Mouse (Mus musculus) C2C12 (cell line): ENCODE data around the gene Bcl10. TPM values are rescaled to one million over a fixed set of nuclear protein-coding genes. Genes with fewer than 3 reads are reported as not detected.

ENCODE experiments used
- H3K27me3 ChIP-seq: one replicate; pipeline ENCODE4 v1.6.1; 2011; ENCODE audit not compliant: control insufficient read depth, insufficient read depth, insufficient read length
- H3K36me3 ChIP-seq: one replicate; pipeline ENCODE4 v1.6.1; 2011; ENCODE audit not compliant: control insufficient read depth, insufficient read depth
- H3K4me3 ChIP-seq: one replicate; pipeline ENCODE4 v1.5.1; 2011; ENCODE audit warnings: mild to moderate bottlenecking, control low read depth; ENCODE audit not compliant: poor library complexity, insufficient read depth, severe bottlenecking
- H3K79me2 ChIP-seq: one replicate; pipeline ENCODE4 v1.6.1; 2011; ENCODE audit not compliant: control insufficient read depth, insufficient read depth
- H3K79me3 ChIP-seq: one replicate; pipeline ENCODE4 v1.6.1; 2011; ENCODE audit warnings: low read depth, control low read depth
- H3ac ChIP-seq: one replicate; pipeline ENCODE3; 2011; ENCODE audit warnings: low read depth; ENCODE audit not compliant: control insufficient read depth, insufficient read length
- CEBPB ChIP-seq: IDR thresholded peaks from one replicate; pipeline ENCODE4 v1.6.1; 2011; ENCODE audit warnings: low read depth, mild to moderate bottlenecking, control low read depth, moderate library complexity
- CTCF ChIP-seq: IDR thresholded peaks from one replicate; pipeline ENCODE4 v1.5.1; 2011; ENCODE audit not compliant: control insufficient read depth, insufficient read depth, insufficient read length
- FOSL1 ChIP-seq: IDR thresholded peaks from one replicate; pipeline ENCODE4 v1.8.0; 2011; ENCODE audit warnings: mild to moderate bottlenecking, low read length; ENCODE audit not compliant: poor library complexity, insufficient read depth, severe bottlenecking
- MAX ChIP-seq: IDR thresholded peaks from one replicate; pipeline ENCODE4 v1.6.1; 2011; ENCODE audit warnings: mild to moderate bottlenecking, control low read depth
- MYOD1 ChIP-seq: IDR thresholded peaks from one replicate; pipeline ENCODE4 v1.6.1; 2011; ENCODE audit warnings: low read depth; ENCODE audit not compliant: control insufficient read depth, insufficient read length
- MYOG ChIP-seq: IDR thresholded peaks from one replicate; pipeline ENCODE4 v1.6.1; 2011; ENCODE audit not compliant: control insufficient read depth, insufficient read length; ENCODE audit errors: extremely low read depth
- USF1 ChIP-seq: IDR thresholded peaks from one replicate; pipeline ENCODE4 v1.6.1; 2011; ENCODE audit warnings: low read depth, mild to moderate bottlenecking, control low read depth, moderate library complexity
- polyA plus RNA-seq: library from polyadenylated mRNA; unstranded; fragments of >200 nt; fragmentation: generic; extraction: Trizol; gene quantifications from one replicate; pipeline ENCODE4 v1.2.1, GENCODE M21; 2012; ENCODE audit warnings: missing spikeins

Bcl10 gene
- polyA plus RNA-seq, 1 experiment = 28.8 TPM

DNA sequence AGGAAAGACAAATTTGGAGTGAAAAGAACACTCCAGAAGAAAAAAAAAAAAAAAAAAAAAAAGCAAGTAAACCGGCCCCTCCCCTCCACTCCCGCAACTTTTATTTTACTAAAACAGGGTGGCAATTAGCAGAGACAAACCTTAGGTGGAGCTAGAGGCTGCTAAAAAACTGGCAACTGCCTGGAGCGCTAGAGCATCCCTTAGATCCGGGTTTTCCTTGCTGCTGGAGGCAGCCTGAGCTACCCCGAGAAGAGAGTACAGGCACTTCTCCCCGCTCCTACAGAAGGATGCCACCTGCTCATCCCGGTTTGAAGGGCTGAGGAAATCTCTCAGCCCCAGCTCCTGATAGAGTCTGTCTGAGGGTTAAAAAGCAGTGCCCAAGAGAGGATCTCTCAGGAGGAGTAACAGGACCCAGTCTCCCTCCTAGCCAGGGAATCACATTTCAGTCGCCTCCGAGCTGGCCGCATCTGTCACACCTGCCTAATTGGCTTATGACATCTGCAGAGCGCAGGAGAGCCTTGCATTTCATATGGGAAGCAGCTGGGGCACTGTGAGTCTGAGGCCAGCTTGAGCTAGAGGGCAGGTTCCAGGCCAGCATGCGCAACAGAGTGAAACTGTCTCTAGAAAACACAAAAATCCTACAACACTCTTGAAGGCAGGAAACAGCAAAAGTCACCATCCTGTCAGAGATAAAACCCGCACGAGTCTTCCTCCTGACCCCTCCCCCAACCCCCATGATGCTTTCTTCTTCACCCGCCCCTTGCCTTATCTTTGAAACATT is 27.6 kb downstream of the Bcl10 start:
- Histone ChIP-seq H3K4me3 (no peak overlapping the region), H3K36me3 (peaks cover 3% of the 10 kb centered on the region), H3K27me3 (no peaks in the 10 kb centered on the region), H3K79me2 (no peaks in the 10 kb centered on the region), H3ac (no peak overlapping the region), H3K79me3 (no peaks in the 10 kb centered on the region)
- no peak for TF ChIP-seq MYOG
- TF ChIP-seq MYOD1 = peak; percentile 41

DNA sequence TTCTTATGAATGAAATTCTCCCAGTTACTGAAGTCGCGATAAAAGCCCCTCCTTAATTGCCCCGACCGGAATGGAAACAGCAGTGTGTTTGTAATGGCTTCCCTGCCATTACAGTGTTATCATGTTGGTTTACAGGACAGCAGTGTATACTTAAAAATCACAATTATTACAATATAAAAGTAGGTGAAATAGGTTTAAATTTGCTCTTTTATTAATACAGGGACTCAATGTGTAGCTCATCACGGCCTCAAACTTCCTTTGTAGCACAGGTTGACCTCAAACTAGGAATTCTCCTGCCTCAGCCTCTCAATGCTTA is 28.2 kb downstream of the Bcl10 start:
- no peaks in the 10 kb centered on the region for H3K27me3 ChIP-seq
- no peak overlapping the region for H3K4me3 ChIP-seq
- no peak overlapping the region for H3ac ChIP-seq
- TF ChIP-seq FOSL1 (no peak), MYOG (no peak), CTCF (no peak), CEBPB (no peak), MYOD1 (no peak), USF1 (no peak), MAX (no peak)
- H3K79me3 ChIP-seq = no peaks in the 10 kb centered on the region
- no peaks in the 10 kb centered on the region for H3K79me2 ChIP-seq
- no peaks in the 10 kb centered on the region for H3K36me3 ChIP-seq

DNA sequence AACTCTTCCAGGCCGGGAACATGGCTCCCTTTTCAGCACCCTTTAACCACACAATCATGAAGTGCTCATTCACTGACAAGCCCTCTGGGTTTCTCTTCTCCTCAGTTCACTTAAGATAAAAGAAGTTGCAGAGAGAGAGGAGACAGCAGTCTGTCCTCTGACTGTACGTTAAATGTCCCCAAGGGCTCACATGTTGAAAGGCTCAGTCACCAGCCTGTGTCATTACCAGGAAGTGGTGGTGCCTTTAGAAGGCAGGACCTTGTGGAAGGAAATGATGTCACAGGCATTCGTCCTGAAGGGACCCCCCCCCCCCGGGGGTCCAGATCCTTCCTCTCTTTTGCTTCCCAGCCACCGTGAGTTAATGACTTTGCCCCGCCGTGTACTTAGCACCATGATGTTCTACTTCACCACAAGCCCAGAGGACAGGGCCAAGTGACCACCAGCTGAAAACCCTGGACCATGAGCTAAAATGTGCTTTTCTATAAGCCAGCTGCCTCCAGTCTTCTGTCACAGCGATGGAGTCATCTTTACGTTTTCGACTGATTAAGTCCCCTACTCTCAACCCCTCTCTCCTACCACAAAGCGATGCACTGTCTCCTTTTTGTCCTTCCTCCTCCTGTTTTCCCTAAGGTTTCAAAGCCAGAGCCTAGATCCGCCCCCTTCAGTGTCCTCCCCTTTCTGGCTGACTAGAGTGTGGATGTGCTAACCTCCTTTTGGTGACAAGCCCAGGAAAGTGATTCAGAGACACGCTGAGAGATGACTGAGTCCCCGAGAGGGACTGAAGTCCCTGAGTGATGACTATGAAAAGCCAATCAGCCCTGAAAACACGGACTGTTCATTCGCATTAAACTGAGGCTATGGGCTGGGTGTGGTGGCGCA is 28.9 kb downstream of the Bcl10 start:
- Histone ChIP-seq H3K79me3 (no peaks in the 10 kb centered on the region), H3K36me3 (no peaks in the 10 kb centered on the region), H3ac (no peak overlapping the region), H3K27me3 (no peaks in the 10 kb centered on the region), H3K79me2 (no peaks in the 10 kb centered on the region), H3K4me3 (no peak overlapping the region)
- TF ChIP-seq MYOG = no peak
- no peak for TF ChIP-seq CTCF
- no peak for TF ChIP-seq MAX
- no peak for TF ChIP-seq FOSL1
- no peak for TF ChIP-seq MYOD1
- no peak for TF ChIP-seq USF1

DNA sequence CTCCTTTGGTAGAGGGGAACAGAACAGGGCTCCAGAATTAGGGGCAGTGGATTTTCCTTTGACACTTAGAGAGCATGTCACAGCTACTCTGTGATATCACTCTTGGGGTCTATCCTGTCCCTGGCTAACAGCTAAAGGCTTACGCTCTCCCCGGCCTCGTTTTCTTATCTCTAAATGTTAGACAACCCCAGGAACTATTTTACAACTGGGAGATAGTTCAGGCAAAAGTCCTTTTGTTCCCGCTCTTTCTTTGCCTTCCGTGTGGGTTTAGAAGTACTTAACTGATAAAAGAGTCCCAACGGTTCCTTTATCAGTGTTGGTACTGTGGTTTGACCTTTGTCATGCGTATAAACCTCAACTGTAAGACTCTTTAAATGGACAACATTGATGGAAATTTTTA is 30.3 kb downstream of the Bcl10 start:
- Histone ChIP-seq H3K79me2 (no peaks in the 10 kb centered on the region), H3K36me3 (no peaks in the 10 kb centered on the region), H3K4me3 (no peak overlapping the region), H3K27me3 (no peaks in the 10 kb centered on the region), H3ac (no peak overlapping the region), H3K79me3 (no peaks in the 10 kb centered on the region)
- TF ChIP-seq CEBPB (no peak), MYOD1 (no peak), MAX (no peak), USF1 (no peak), MYOG (no peak)

DNA sequence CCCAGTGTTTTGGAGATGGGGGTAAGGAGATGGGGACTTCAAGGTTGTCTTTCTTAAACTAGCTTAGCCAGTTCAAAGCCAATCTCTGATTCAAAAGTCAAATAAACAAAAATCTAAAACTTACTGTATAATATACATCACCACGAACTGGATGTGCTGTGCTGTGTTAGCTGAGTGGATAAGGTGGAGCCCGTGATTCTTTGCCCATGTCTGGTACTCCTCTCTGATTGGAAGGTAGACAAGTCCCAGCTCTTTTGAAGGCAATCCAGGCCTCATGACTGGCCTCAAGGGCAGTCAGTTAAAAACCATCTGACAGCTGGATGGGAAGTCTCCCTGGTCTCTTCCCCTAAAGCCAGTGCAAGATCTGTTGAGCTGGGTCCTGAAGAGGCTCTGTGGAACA is 30.8 kb downstream of the Bcl10 start:
- no peaks in the 10 kb centered on the region for H3K79me2 ChIP-seq
- H3K79me3 ChIP-seq = no peaks in the 10 kb centered on the region
- H3K36me3 ChIP-seq = no peaks in the 10 kb centered on the region
- no peaks in the 10 kb centered on the region for H3K27me3 ChIP-seq
- H3ac ChIP-seq = no peak overlapping the region
- H3K4me3 ChIP-seq = no peak overlapping the region
- no peak for TF ChIP-seq FOSL1
- TF ChIP-seq USF1 = no peak
- no peak for TF ChIP-seq MYOD1
- TF ChIP-seq MAX = no peak
- TF ChIP-seq CTCF = no peak
- no peak for TF ChIP-seq MYOG
- no peak for TF ChIP-seq CEBPB

DNA sequence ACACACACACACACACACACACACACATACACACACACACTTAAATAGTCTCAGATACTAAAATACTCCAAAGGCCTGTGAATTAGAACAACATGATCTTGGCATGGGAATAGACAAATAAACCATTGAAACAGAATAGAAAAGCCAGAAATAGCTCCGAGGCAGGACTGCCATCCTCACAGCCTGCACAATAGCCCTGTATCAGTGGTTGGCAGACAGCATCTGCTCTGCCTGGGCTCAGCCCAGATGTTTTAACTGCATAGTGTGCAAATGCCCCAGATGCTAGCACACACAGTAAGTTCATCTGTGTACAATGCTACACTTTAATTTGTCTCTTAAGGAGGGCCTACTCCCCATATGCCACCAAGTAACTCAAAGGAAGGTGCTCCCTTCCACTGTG is 37.2 kb downstream of the Bcl10 start:
- no peaks in the 10 kb centered on the region for H3K79me2 ChIP-seq
- H3ac ChIP-seq = no peak overlapping the region
- no peaks in the 10 kb centered on the region for H3K27me3 ChIP-seq
- no peak for TF ChIP-seq USF1
- TF ChIP-seq CEBPB = no peak
- TF ChIP-seq CTCF = no peak
- no peak for TF ChIP-seq MYOD1
- no peak for TF ChIP-seq MAX
- TF ChIP-seq MYOG = no peak
- TF ChIP-seq FOSL1 = no peak
- no peaks in the 10 kb centered on the region for H3K79me3 ChIP-seq
- no peak overlapping the region for H3K4me3 ChIP-seq
- no peaks in the 10 kb centered on the region for H3K36me3 ChIP-seq
